Mouse (Mus musculus) erythroblast, embryonic 14.5 days (primary cell): ENCODE measurements at regions not wholly inside any gene's neighbourhood (a gene's known extent, or its start where the extent isn't known, plus 50 kb on each side); places are given as distances from the start of the nearest gene placed in this dataset.

Experiments
- GATA1 ChIP-seq: IDR thresholded peaks from 2 replicates; pipeline ENCODE4 v1.6.1; 2012; ENCODE audit warnings: low read length, inconsistent platforms, mixed read lengths
- TAL1 ChIP-seq: IDR thresholded peaks from 3 replicates; pipeline ENCODE4 v1.6.1; 2012; ENCODE audit warnings: low read length, inconsistent platforms, mixed read lengths

DNA sequence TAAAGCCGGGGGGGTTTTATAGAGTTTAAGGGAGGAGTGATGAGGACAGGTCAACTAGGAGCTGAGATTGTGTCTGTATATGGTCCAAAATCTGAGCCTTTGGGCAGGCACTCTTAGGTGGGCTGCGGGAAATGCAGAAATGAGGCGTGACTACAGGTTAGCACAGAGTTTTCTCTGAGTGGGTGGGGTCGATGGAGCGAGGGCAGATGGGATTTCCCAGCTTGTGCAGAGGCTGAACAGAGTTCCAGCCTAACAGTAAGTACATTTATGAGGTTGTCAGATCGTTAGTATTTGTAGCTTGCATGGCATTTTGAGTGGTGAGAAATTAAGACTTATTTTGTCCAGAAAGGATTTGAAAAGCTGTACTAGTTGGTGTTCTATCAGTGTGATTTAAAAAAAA is 1358.4 kb downstream of the Gsdmc2 start:
- TF ChIP-seq TAL1 (no peak), GATA1 (no peak)
